Mouse (Mus musculus) MEL (cell line): ENCODE measurements around the gene Pold1. TPM values are rescaled to one million over a fixed set of nuclear protein-coding genes. Genes with fewer than 3 reads are reported as not detected.

Experiments used
- DNase-seq: peaks from one replicate; pipeline ENCODE4 v3.0.0; 2011; ENCODE audit warnings: low read depth, low spot score
- H3K27ac ChIP-seq: 2 replicates; pipeline ENCODE4 v1.5.1; 2012; ENCODE audit warnings: low read depth, mild to moderate bottlenecking, control low read depth, low read length, moderate library complexity; ENCODE audit not compliant: control insufficient read depth
- H3K27me3 ChIP-seq, 2 experiments: fragments of 150-350 bp in 1 of 2; sonication (generic) in 1 of 2; 2 replicates each; pipeline ENCODE4 v1.6.1; 2012; ENCODE audit warnings: low read length in 2 of 2, mild to moderate bottlenecking in 2 of 2, improper control_type of control experiment in 1 of 2, moderate library complexity in 1 of 2; ENCODE audit not compliant: insufficient read depth in 2 of 2, control insufficient read depth in 1 of 2
- H3K36me3 ChIP-seq, 2 experiments: 2 replicates each; pipeline ENCODE4 v1.6.1; 2012 to 2014; ENCODE audit warnings: low read length in 2 of 2, improper control_type of control experiment in 1 of 2, inconsistent platforms in 1 of 2, mild to moderate bottlenecking in 1 of 2; ENCODE audit not compliant: insufficient read depth in 2 of 2, control insufficient read depth in 1 of 2
- H3K4me1 ChIP-seq, 2 experiments: fragments of 150-350 bp in 1 of 2; sonication (generic) in 1 of 2; 2 replicates each; pipeline ENCODE4 v1.6.1; 2012; ENCODE audit warnings: low read length in 2 of 2, improper control_type of control experiment in 1 of 2, mild to moderate bottlenecking in 1 of 2; ENCODE audit not compliant: insufficient read depth in 2 of 2, control insufficient read depth in 1 of 2
- H3K4me3 ChIP-seq, 2 experiments: fragments of 150-350 bp in 1 of 2; sonication (generic) in 1 of 2; 2 replicates each; pipeline ENCODE4 v1.5.1; 2012; ENCODE audit warnings: low read depth in 2 of 2, low read length in 2 of 2, mild to moderate bottlenecking in 2 of 2, moderate library complexity in 2 of 2, control low read depth in 1 of 2, improper control_type of control experiment in 1 of 2; ENCODE audit not compliant: control insufficient read depth in 1 of 2, insufficient read depth in 1 of 2
- H3K79me2 ChIP-seq: 2 replicates; pipeline ENCODE4 v1.6.1; 2012; ENCODE audit warnings: mild to moderate bottlenecking, low read length, moderate library complexity; ENCODE audit not compliant: control insufficient read depth, poor library complexity, insufficient read depth
- H3K9ac ChIP-seq: 2 replicates; pipeline ENCODE4 v1.6.1; 2012; ENCODE audit warnings: low read depth, mild to moderate bottlenecking, control low read depth, low read length, moderate library complexity; ENCODE audit not compliant: control insufficient read depth, poor library complexity, severe bottlenecking
- H3K9me3 ChIP-seq: fragments of 150-350 bp; sonication (generic); replicated peaks from 2 replicates; pipeline ENCODE4 v1.6.1; 2012; ENCODE audit warnings: mild to moderate bottlenecking, low read length, improper control_type of control experiment, moderate library complexity; ENCODE audit not compliant: insufficient read depth
- BHLHE40 ChIP-seq: IDR thresholded peaks from 2 replicates; pipeline ENCODE4 v1.6.1; 2012; ENCODE audit warnings: low read depth, mild to moderate bottlenecking, inconsistent platforms, low read length, improper control_type of control experiment, borderline replicate concordance
- CHD2 ChIP-seq: IDR thresholded peaks from 2 replicates; pipeline ENCODE4 v1.6.1; 2011; ENCODE audit warnings: low read length, improper control_type of control experiment
- ELF1 ChIP-seq: IDR thresholded peaks from 2 replicates; pipeline ENCODE4 v1.6.1; 2014; ENCODE audit warnings: low read depth, mild to moderate bottlenecking, inconsistent platforms, low read length, improper control_type of control experiment, moderate library complexity
- GATA1 ChIP-seq: IDR thresholded peaks from 2 replicates; pipeline ENCODE4 v1.6.1; 2011; ENCODE audit warnings: low read depth, low read length, improper control_type of control experiment
- HCFC1 ChIP-seq: IDR thresholded peaks from 2 replicates; pipeline ENCODE4 v1.6.1; 2012; ENCODE audit warnings: low read depth, mild to moderate bottlenecking, inconsistent platforms, low read length, improper control_type of control experiment, moderate library complexity
- KAT2A ChIP-seq: conservative IDR thresholded peaks from 2 replicates; pipeline ENCODE4 v1.6.1; 2012; ENCODE audit warnings: low read depth, low read length, improper control_type of control experiment, inconsistent platforms
- MAFK ChIP-seq: IDR thresholded peaks from 2 replicates; pipeline ENCODE4 v1.6.1; 2011; ENCODE audit warnings: low read depth, mild to moderate bottlenecking, low read length, improper control_type of control experiment, borderline replicate concordance
- MEF2A ChIP-seq: IDR thresholded peaks from 2 replicates; pipeline ENCODE4 v1.6.1; 2014; ENCODE audit warnings: low read depth, mild to moderate bottlenecking, inconsistent platforms, low read length, improper control_type of control experiment; ENCODE audit not compliant: poor library complexity, insufficient replicate concordance, severe bottlenecking; ENCODE audit errors: extremely low read depth
- MYB ChIP-seq: IDR thresholded peaks from 2 replicates; pipeline ENCODE4 v1.6.1; 2011; ENCODE audit warnings: mild to moderate bottlenecking, low read depth, low read length, improper control_type of control experiment
- MYC ChIP-seq: IDR thresholded peaks from 2 replicates; pipeline ENCODE4 v1.6.1; 2011; ENCODE audit warnings: low read depth, mild to moderate bottlenecking, low read length, improper control_type of control experiment, moderate library complexity
- NELFE ChIP-seq: IDR thresholded peaks from 2 replicates; pipeline ENCODE4 v1.6.1; 2011; ENCODE audit warnings: low read depth, low read length, improper control_type of control experiment
- NRF1 ChIP-seq: IDR thresholded peaks from 2 replicates; pipeline ENCODE4 v1.6.1; 2014; ENCODE audit warnings: low read depth, mild to moderate bottlenecking, inconsistent platforms, low read length, improper control_type of control experiment, moderate library complexity; ENCODE audit not compliant: poor library complexity, insufficient read depth, severe bottlenecking
- POLR2AphosphoS5 ChIP-seq: IDR thresholded peaks from 2 replicates; pipeline ENCODE4 v1.6.1; 2012; ENCODE audit warnings: low read depth, borderline replicate concordance, mild to moderate bottlenecking, inconsistent platforms, low read length, moderate library complexity, mixed read lengths
- RCOR1 ChIP-seq: IDR thresholded peaks from 2 replicates; pipeline ENCODE4 v1.6.1; 2012; ENCODE audit warnings: low read depth, mild to moderate bottlenecking, inconsistent platforms, low read length, improper control_type of control experiment
- SIN3A ChIP-seq: IDR thresholded peaks from 2 replicates; pipeline ENCODE4 v1.6.1; 2012; ENCODE audit warnings: low read length, improper control_type of control experiment, inconsistent platforms
- SMC3 ChIP-seq: IDR thresholded peaks from 2 replicates; pipeline ENCODE4 v1.6.1; 2011; ENCODE audit warnings: low read depth, low read length, improper control_type of control experiment
- UBTF ChIP-seq: IDR thresholded peaks from 2 replicates; pipeline ENCODE4 v1.6.1; 2012; ENCODE audit warnings: low read depth, mild to moderate bottlenecking, inconsistent platforms, low read length, improper control_type of control experiment, moderate library complexity, borderline replicate concordance; ENCODE audit not compliant: insufficient read depth
- USF1 ChIP-seq: IDR thresholded peaks from 2 replicates; pipeline ENCODE4 v1.6.1; 2014; ENCODE audit warnings: low read depth, mild to moderate bottlenecking, inconsistent platforms, low read length, improper control_type of control experiment, moderate library complexity
- USF2 ChIP-seq, 2 experiments: IDR thresholded peaks; 2 replicates each; pipeline ENCODE4 v1.6.1; 2011 to 2012; ENCODE audit warnings: improper control_type of control experiment in 2 of 2, low read length in 2 of 2, borderline replicate concordance in 1 of 2, inconsistent platforms in 1 of 2, low read depth in 1 of 2, mild to moderate bottlenecking in 1 of 2; ENCODE audit not compliant: insufficient read depth in 1 of 2
- ZNF384 ChIP-seq: IDR thresholded peaks from 2 replicates; pipeline ENCODE4 v1.6.1; 2012; ENCODE audit warnings: low read depth, mild to moderate bottlenecking, inconsistent platforms, low read length, improper control_type of control experiment
- polyA plus RNA-seq, 2 experiments: library from polyadenylated mRNA; stranded (reverse) in 1 of 2; unstranded in 1 of 2; fragments of >175 nt in 1 of 2; fragments of >200 nt in 1 of 2; gene quantifications; 2 replicates each; pipeline versions ENCODE4 v1.2.1 to v1.2.4; 2012; ENCODE audit warnings: low replicate concordance in 2 of 2, low read depth in 1 of 2; ENCODE audit not compliant: insufficient read length in 2 of 2, insufficient read depth in 1 of 2, missing spikeins in 1 of 2
- total RNA-seq: library from RNA; depleted of rRNA; stranded (reverse); fragments of 300-350 nt; gene quantifications from 2 replicates; pipeline ENCODE4 v1.2.3, GENCODE M21; 2012

The Pold1 gene
- total and polyA plus RNA-seq, 3 experiments = 87.8 to 104 TPM; not detected in 1

DNA sequence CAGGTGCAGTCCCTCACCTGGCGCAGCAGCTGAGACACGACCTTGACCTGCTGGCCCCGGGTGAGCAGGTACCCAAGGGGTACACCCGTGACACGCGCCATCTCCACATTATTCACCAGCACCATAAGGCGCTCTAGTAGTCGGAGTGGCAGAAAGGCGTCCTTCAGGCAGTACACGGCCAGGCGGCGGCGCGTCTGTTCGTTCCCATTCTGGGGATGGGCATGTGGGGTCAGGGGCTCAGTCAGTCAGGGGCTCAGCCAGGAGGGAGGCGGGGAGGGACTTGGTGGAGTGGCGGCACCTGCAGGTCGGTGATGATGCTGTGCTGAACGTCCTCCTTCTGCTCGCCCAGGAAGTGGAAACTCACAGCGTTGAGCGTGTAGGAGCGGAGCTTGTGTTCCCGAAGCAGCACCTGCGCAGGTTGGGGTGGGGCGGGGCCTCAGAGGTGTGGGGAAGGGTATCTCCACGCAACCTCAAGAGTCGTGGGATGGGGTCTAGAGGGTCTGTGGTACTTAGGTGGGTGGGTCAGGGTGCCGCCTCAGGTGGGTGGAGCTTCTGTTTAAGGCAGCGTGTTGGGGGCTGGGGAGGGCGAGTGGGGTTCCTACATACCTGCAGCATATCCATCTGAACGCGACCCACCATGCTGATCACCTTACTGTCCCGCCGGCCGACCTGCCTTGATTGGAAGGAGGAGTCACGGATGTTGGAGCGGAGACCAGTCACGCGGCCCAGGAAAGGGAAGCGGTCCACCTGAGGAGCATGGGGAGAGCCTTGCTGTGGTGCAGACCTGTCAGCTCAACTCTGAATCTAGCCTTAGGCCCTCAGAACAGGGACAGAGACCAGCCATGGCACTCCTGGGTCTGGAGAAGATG, 9.7 kb downstream of the Pold1 start:
- no peak overlapping the region for H3K9ac ChIP-seq
- H3K79me2 ChIP-seq = no peaks in the 10 kb centered on the region
- TF ChIP-seq USF2 (IDR thresholded peaks at IDR 0.05; ENCODE audit: borderline replicate concordance in 1 of 2, insufficient read depth in 1 of 2, low read depth in 1 of 2, low read length in 2 of 2) (no peak), CHD2 (no peak), USF1 (no peak), RCOR1 (no peak), KAT2A (no peak), ELF1 (no peak), MYB (no peak), NRF1 (no peak), GATA1 (no peak), NELFE (no peak), HCFC1 (no peak), SMC3 (no peak), BHLHE40 (no peak), MYC (no peak), SIN3A (no peak)
- no peaks in the 10 kb centered on the region for H3K36me3 ChIP-seq
- H3K9me3 ChIP-seq = no peaks in the 10 kb centered on the region
- no peaks in the 10 kb centered on the region for H3K27me3 ChIP-seq
- no peaks in the 10 kb centered on the region for H3K4me1 ChIP-seq
- no peak overlapping the region for H3K27ac ChIP-seq
- no peak for DNase-seq
- H3K4me3 ChIP-seq = no peak overlapping the region

DNA sequence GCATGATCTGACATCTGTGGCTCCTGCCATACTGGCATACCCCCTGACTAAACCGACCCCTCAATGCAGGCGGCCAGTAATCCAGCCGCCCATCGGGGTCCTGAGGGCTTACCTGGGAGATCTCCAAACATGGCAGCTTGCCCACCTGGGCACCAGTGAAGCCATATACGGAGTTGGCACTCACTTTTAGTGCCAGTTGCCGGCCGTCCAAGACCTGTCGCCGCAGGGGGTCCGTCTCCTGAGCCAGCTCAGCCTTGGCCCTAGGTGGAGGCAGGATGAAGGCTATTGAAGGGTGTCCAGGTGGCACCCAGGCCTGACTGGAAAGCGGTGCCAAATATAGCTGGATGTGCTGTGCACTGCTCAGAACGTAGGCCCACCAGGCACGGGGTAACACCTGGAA, 11.2 kb downstream of the Pold1 start:
- no peak overlapping the region for H3K4me3 ChIP-seq
- no peak for TF ChIP-seq ZNF384
- no peak for TF ChIP-seq CHD2
- TF ChIP-seq MYB = no peak
- no peak for TF ChIP-seq USF1
- TF ChIP-seq MAFK = no peak
- no peak for TF ChIP-seq POLR2AphosphoS5
- TF ChIP-seq NRF1 = no peak
- TF ChIP-seq MEF2A = no peak
- no peak for TF ChIP-seq NELFE
- TF ChIP-seq UBTF = no peak
- no peak for TF ChIP-seq RCOR1
- no peak overlapping the region for H3K27ac ChIP-seq
- H3K79me2 ChIP-seq = no peaks in the 10 kb centered on the region
- H3K9me3 ChIP-seq = no peaks in the 10 kb centered on the region
- no peak for DNase-seq
- H3K9ac ChIP-seq = no peak overlapping the region
- no peaks in the 10 kb centered on the region for H3K36me3 ChIP-seq
- no peaks in the 10 kb centered on the region for H3K4me1 ChIP-seq
- H3K27me3 ChIP-seq = no peaks in the 10 kb centered on the region
